Mouse (Mus musculus) kidney, adult 9 months (tissue): Measurements from ENCODE around the gene Sp140.
"Not testable (repeated sequence)": the region's sequence is repeated elsewhere in the genome, so short reads cannot be mapped to it uniquely, and the experiment has no call there.

Experiments
- DNase-seq: peaks from one replicate; pipeline ENCODE4 v3.0.0; 2022

Sp140 gene

DNA sequence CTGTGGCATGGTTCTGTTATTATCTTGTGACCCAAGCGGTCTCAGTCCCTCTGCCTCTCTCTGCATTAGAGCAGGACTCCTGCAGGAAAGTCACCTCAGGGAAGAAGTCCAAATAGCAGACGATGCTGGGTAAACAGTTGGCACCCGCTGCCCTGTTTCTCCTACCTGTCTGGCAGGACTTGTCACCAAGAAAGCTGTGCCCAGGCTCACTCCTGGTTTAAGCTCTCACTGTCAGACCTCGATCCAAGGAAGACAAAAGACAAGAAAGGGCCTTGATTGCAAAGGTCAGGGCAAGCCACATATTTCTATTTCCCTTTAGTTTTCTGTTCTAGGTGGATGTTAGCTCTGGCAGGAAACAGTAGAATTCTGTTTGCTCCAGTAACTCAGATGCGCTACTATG, 50.3 kb downstream of the Sp140 start:
- DNase-seq, result not testable (repeated sequence)

DNA sequence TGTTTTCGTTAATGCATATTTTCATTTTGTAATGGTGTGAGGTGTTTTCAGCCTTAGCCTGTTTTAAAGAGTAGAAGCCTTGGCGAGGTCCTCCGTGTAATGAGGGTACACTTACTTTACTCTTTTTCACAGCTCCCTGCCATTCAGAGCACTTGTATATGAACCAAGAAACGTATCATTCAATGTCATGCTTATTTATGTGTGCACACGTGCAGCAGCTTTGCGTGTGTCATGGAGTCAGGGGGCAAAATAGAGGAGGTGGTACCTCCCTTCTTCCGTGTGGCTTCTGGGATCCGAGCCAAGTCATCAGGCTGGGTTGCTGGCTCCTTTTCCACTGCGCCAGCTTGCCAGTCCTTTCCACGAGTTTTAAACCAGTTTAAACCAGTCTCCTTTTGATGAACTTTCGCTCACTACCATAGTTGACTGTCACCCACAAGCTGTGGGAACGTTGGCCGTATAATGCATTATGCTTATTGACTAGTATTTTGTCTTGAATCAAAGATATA, 51.6 kb downstream of the Sp140 start:
- not testable (repeated sequence) for DNase-seq

DNA sequence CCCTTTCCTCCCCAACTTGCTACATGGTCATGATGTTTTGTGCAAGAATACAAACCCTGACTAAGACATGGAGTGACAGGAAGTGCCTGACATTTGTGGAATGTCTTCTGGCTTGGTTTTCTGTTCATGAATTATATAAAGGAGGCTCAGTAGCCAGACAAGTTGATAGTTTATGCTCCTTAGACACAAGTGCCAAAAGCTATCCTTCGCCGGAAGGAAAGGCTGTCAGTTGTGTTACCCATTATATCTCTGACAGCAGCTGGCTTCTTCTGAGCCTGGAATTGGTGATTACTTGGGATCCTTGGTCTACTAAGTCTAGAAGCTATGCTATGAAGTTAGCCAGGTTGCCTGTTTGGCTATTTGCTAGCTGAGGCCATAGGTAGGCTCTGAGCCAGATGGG, 57.0 kb downstream of the Sp140 start:
- DNase-seq, result peak; percentile 34

DNA sequence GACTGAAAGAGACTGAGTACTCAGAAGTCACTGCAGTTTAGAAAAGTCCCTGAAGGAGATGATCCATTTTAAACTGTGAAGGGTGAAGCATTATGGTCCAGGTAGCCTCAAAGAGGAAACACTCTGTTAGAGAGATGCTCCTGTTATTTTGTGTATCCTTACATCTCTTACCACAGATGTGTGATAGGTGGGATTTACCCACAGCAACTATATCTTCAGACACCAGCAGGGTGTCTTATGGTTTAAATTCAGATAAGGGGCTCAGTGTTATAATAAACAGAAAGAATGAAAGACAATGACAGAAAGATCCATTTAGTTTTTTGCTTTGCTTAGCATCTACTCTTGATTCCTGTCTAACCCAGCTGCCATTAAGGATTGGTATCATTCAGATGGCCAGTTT, 64.1 kb downstream of the Sp140 start:
- no peak for DNase-seq

DNA sequence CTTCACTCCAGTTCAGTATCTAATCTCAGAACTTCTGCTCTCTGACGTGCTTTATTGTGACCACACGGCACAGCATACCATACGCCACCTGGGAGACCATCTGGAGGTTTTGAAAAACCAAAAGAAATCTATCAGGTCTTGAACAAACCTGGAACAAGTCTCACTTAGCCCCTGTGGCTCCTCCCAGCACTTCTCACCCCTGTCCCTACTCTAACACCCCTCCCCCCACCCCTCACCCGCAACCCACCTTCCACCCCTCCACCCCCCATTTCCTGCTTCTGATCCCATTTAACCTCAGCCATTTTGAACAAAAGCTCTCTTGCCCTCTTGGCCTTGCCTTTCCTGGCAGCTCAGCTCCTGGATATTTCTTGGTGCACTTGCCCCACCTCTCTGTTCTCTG, 80.0 kb downstream of the Sp140 start:
- DNase-seq, result peak; percentile 8

DNA sequence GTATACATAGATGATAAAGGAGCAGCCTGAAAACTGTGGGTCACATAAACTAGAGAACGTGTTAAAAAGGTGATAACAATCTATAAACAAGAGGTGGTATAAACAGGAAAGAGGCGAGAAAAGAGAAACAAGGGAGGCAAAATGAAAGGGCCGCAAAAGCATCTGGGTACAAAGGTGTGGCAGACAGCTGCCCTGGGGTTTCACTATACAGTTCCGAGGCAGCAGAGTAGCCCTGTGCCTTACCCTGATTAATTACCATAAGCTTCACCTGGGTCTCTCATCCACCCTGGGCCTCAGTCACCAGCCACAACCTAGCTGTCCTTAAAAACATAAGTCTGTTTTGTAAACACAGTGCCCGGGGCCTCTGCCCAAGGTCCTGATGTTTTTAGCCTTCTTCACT, 86.5 kb downstream of the Sp140 start:
- DNase-seq, result no peak

DNA sequence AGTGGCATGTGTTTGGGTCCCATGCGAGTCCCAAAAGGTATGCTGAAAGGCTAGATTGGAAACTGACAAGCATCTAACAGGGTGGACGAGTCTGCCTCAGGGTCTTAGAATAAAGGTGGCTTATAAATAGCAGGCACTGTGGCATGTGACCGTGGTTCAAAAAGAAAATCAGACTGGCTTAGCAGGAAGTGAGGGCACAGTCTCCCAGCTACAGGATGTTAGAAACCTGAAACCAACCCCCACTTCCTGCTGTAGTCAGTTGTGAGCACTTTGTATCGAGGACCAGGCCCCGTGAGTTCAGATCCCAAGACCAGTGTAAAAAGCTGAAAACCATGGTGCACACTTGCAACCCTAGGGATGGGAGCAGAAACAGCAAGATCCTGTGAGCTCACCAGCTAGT, 87.2 kb downstream of the Sp140 start:
- DNase-seq, result no peak

DNA sequence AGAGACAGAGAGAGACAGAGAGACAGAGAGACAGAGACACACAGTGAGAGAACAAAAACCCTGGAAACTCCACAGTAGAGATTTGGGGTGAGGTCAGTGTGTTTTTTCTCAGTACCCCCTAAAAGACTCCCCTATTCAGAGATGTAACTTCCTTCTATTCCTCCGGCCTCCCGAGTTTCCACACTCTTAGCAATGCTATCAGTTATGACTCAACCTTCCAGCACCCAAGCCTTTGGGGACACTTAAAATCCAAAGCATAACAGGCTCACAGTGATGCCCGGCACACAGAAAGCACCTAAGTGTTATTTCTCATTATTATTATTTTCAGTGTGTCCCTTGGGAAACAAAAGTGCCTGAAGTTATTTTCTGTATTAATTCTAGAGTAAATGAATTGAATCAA, 90.4 kb downstream of the Sp140 start:
- no peak for DNase-seq

DNA sequence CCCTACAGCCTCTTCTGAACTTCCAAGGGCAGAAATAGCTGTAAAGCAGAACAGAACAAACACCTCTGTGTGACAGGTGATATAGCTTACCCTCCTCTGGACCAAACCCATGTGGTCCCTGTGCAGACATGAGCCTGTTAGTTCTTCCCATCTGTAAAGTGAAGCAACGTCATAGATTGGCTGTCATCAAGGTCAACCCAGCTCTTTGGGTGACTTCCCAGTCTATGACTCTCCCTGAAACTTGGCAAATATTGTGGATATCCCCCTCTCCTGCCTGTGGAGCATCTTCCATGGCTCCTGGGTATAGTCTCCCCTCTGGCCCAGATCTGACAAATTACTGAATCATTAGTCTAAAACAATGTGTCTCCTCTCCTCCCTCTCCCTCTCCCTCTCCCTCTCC, 92.1 kb downstream of the Sp140 start:
- DNase-seq, result no peak

DNA sequence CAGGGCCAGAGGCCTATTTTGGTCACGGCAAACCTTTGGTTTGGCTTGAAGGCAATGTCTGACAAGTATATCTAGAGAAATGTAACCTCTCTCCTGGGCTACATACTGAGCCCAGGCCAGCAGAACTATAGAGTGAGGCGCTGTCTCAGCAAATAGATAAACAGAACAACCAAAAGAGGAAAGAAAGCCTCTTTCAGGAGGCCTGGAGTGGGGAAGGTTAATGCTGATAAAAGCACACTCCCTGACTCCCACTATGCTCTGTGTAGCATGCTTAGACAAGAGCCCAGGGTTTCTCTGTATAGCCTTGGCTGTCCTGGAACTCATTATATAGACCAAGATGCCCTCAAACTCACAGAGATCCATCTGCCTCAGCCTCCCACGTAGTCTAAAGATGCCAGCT, 93.1 kb downstream of the Sp140 start:
- DNase-seq, result no peak
